Mouse (Mus musculus) neural tube, embryonic 11.5 days (tissue): ENCODE measurements around the gene Mbnl1. TPM values are rescaled to one million over a fixed set of nuclear protein-coding genes. Genes with fewer than 3 reads are reported as not detected.
"Not testable (repeated sequence)": the region's sequence is repeated elsewhere in the genome, so short reads cannot be mapped to it uniquely, and the experiment has no call there.

Experiments
- ATAC-seq: fragments of 200-750 bp; cut with Nextera tagmentation; 2 replicates; pipeline ENCODE4 v1.8.0; 2017; ENCODE audit warnings: moderate number of reproducible peaks, mild to moderate bottlenecking, moderate TSS enrichment, moderate library complexity; ENCODE audit not compliant: insufficient read depth, low FRiP score, low TSS enrichment
- DNase-seq: peaks from one replicate; pipeline ENCODE4 v3.0.0-alpha.2; 2015; ENCODE audit warnings: low spot score
- H3K27ac ChIP-seq: fragments of 300-500 bp; sonication (generic); 2 replicates; pipeline ENCODE4 v1.5.1; 2014; ENCODE audit warnings: low read depth, mild to moderate bottlenecking, low read length
- H3K27me3 ChIP-seq: fragments of 300-500 bp; sonication (generic); 2 replicates; pipeline ENCODE4 v1.6.1; 2014; ENCODE audit warnings: mild to moderate bottlenecking, low read length, mixed read lengths; ENCODE audit not compliant: control insufficient read depth, insufficient read depth
- H3K36me3 ChIP-seq: fragments of 300-500 bp; sonication (generic); 2 replicates; pipeline ENCODE4 v1.6.1; 2014; ENCODE audit warnings: mild to moderate bottlenecking, low read length, moderate library complexity, mixed read lengths; ENCODE audit not compliant: control insufficient read depth, insufficient read depth
- H3K4me1 ChIP-seq: fragments of 300-500 bp; sonication (generic); 2 replicates; pipeline ENCODE4 v1.6.1; 2014; ENCODE audit warnings: low read length, mixed read lengths; ENCODE audit not compliant: control insufficient read depth, insufficient read depth
- H3K4me2 ChIP-seq: fragments of 300-500 bp; sonication (generic); 2 replicates; pipeline ENCODE4 v1.6.1; 2014; ENCODE audit warnings: low read depth, mild to moderate bottlenecking, moderate library complexity
- H3K4me3 ChIP-seq: fragments of 300-500 bp; sonication (generic); 2 replicates; pipeline ENCODE4 v1.5.1; 2014; ENCODE audit warnings: low read depth, low read length
- H3K9ac ChIP-seq: fragments of 300-500 bp; sonication (generic); 2 replicates; pipeline ENCODE4 v1.6.1; 2014; ENCODE audit warnings: mild to moderate bottlenecking, low read length
- H3K9me3 ChIP-seq: fragments of 300-500 bp; sonication (generic); 2 replicates; pipeline ENCODE4 v1.6.1; 2016; ENCODE audit warnings: low read length; ENCODE audit not compliant: control insufficient read depth
- WGBS: fragments of 180-500 bp; shearing (Covaris S2); extraction: QIAGEN DNeasy Blood & Tissue Kit; methylation state at CpG from one replicate; pipeline ENCODE4 v1.1.7; 2014; 5-methylcytosine and 5-hydroxymethylcytosine counted together
- polyA plus RNA-seq: library from polyadenylated mRNA; unstranded; fragments of >200 nt; fragmentation: Nextera tagmentation; extraction: Ambion mirVana; gene quantifications from 2 replicates; pipeline ENCODE4 v1.2.1, GENCODE M21; 2014

The Mbnl1 gene
- 56.1 and 57.7 TPM in 2 replicates for polyA plus RNA-seq

- no peaks in the 10 kb centered on the region for H3K27me3 ChIP-seq
- H3K9ac ChIP-seq = no peak within 1 kb of the TSS
- DNase-seq (no peak), ATAC-seq (no peak)
- 78% methylated on average over 5 of the region's 5 CpGs for WGBS
- no peaks in the 10 kb centered on the region for H3K36me3 ChIP-seq
- no peaks in the 10 kb centered on the region for H3K4me1 ChIP-seq
- H3K27ac ChIP-seq = no peak within 1 kb of the TSS
- H3K4me3 ChIP-seq = no peak within 1 kb of the TSS
- H3K4me2 ChIP-seq = no peak within 1 kb of the TSS
- no peaks in the 10 kb centered on the region for H3K9me3 ChIP-seq
Observed at GRCm38 (mm10) chr3:60472681-60473177, at the start of gene Mbnl1. Gene Mbnl1 (plus strand): TSS chr3:60472830.

- 83% methylated on average over 1 of the region's 1 CpGs for WGBS
- Histone ChIP-seq H3K27ac (no peak overlapping the region), H3K9me3 (no peaks in the 10 kb centered on the region), H3K9ac (no peak overlapping the region), H3K27me3 (no peaks in the 10 kb centered on the region), H3K36me3 (no peaks in the 10 kb centered on the region), H3K4me3 (no peak overlapping the region), H3K4me1 (no peaks in the 10 kb centered on the region), H3K4me2 (no peak overlapping the region)
- no peak for DNase-seq
- no peak for ATAC-seq
Observed at GRCm38 (mm10) chr3:60424148-60424547, 48.5 kb upstream of the Mbnl1 start.

- no peak overlapping the region for H3K27ac ChIP-seq
- H3K9me3 ChIP-seq = no peaks in the 10 kb centered on the region
- 92% methylated on average over 5 of the region's 5 CpGs for WGBS
- no peaks in the 10 kb centered on the region for H3K27me3 ChIP-seq
- ATAC-seq = no peak
- H3K4me3 ChIP-seq = no peak overlapping the region
- no peaks in the 10 kb centered on the region for H3K36me3 ChIP-seq
- no peak for DNase-seq
- H3K4me1 ChIP-seq = no peaks in the 10 kb centered on the region
- no peak overlapping the region for H3K4me2 ChIP-seq
- H3K9ac ChIP-seq = no peak overlapping the region
Observed at GRCm38 (mm10) chr3:60429049-60429448, 43.6 kb upstream of the Mbnl1 start.

- H3K9me3 ChIP-seq = no peaks in the 10 kb centered on the region
- DNase-seq (no peak), ATAC-seq (no peak)
- H3K4me2 ChIP-seq = no peak overlapping the region
- H3K27ac ChIP-seq = no peak overlapping the region
- H3K36me3 ChIP-seq = no peaks in the 10 kb centered on the region
- no peaks in the 10 kb centered on the region for H3K27me3 ChIP-seq
- H3K4me1 ChIP-seq = no peaks in the 10 kb centered on the region
- H3K4me3 ChIP-seq = no peak overlapping the region
- no peak overlapping the region for H3K9ac ChIP-seq
Observed at GRCm38 (mm10) chr3:60437254-60437653, 35.4 kb upstream of the Mbnl1 start.

- Histone ChIP-seq H3K9me3 (no peaks in the 10 kb centered on the region), H3K4me1 (no peaks in the 10 kb centered on the region), H3K27me3 (no peaks in the 10 kb centered on the region), H3K36me3 (no peaks in the 10 kb centered on the region), H3K27ac (no peak overlapping the region), H3K9ac (no peak overlapping the region), H3K4me3 (no peak overlapping the region), H3K4me2 (no peak overlapping the region)
- DNase-seq (no peak), ATAC-seq (no peak)
- 79% methylated on average over 1 of the region's 1 CpGs for WGBS
Observed at GRCm38 (mm10) chr3:60437678-60438232, 34.9 kb upstream of the Mbnl1 start.

GRCm38 (mm10) chr3:60438715-60439114 lies 33.9 kb upstream of the Mbnl1 start:
- Histone ChIP-seq H3K36me3 (no peaks in the 10 kb centered on the region), H3K9ac (no peak overlapping the region), H3K4me3 (no peak overlapping the region), H3K4me1 (no peaks in the 10 kb centered on the region), H3K27ac (no peak overlapping the region), H3K27me3 (no peaks in the 10 kb centered on the region), H3K4me2 (no peak overlapping the region), H3K9me3 (no peaks in the 10 kb centered on the region)
- no peak for DNase-seq
- 96% methylated on average over 1 of the region's 1 CpGs for WGBS
- no peak for ATAC-seq

GRCm38 (mm10) chr3:60461828-60462521 lies 10.7 kb upstream of the Mbnl1 start:
- WGBS = 79% methylated on average over 6 of the region's 6 CpGs
- DNase-seq = no peak
- Histone ChIP-seq H3K4me2 (no peak overlapping the region), H3K27ac (no peak overlapping the region), H3K4me1 (no peaks in the 10 kb centered on the region), H3K27me3 (no peaks in the 10 kb centered on the region), H3K9ac (no peak overlapping the region), H3K36me3 (no peaks in the 10 kb centered on the region), H3K9me3 (no peaks in the 10 kb centered on the region), H3K4me3 (no peak overlapping the region)
- no peak for ATAC-seq

- H3K36me3 ChIP-seq, DNase-seq, H3K27ac ChIP-seq, H3K4me2 ChIP-seq, H3K27me3 ChIP-seq, H3K4me1 ChIP-seq, ATAC-seq, H3K9ac ChIP-seq, H3K4me3 ChIP-seq, H3K9me3 ChIP-seq: not testable (repeated sequence)
- WGBS = 98% methylated on average over 2 of the region's 3 CpGs
Observed at GRCm38 (mm10) chr3:60468667-60469066, 4.0 kb upstream of the Mbnl1 start.

GRCm38 (mm10) chr3:60469170-60469805 lies 3.3 kb upstream of the Mbnl1 start:
- H3K9ac ChIP-seq, DNase-seq, ATAC-seq, H3K27me3 ChIP-seq, H3K4me3 ChIP-seq, H3K9me3 ChIP-seq, H3K27ac ChIP-seq, H3K4me1 ChIP-seq, H3K36me3 ChIP-seq, H3K4me2 ChIP-seq: not testable (repeated sequence)
- WGBS = 92% methylated on average over 2 of the region's 3 CpGs
